15 mouse cellular contexts compared by ENCODE assay signal in genomic region chr2:71667746-71668145, GRCm38 (mm10).
DNase-seq lines count a peak whose midpoint lies in the region; ATAC-seq lines count a peak whose summit lies in the region.
"Had no signal": no experiment of that assay in that cellular context is flagged by ENCODE, and none has a peak within 500 bp of the region (broad histone marks: within the 10 kb centered on the region; RNA-seq: fewer than 3 reads in every experiment).

No protein-coding gene starts in this region.

- ATAC-seq in frontal cortex, adult (ENCODE audit: low TSS enrichment) = peak; percentile 89
- ATAC-seq: hindbrain, embryonic 16.5 days; midbrain, embryonic 16.5 days had no signal

- DNase-seq in frontal cortex, postnatal 25 days (ENCODE audit: low spot score in 2 of 2) = no peak
- DNase-seq in right cerebral cortex, adult 2 months (ENCODE audit: low spot score in 2 of 2) = peak; percentile 64
- no peak for DNase-seq in right cerebral cortex, postnatal 14 days
- DNase-seq in right cerebral cortex, postnatal 36 days (ENCODE audit: low spot score in 2 of 2) = peak; percentile 22 to 79
- DNase-seq in thymus, postnatal 4 days = peak; percentile 60
- DNase-seq in heart, postnatal 4 days = no peak
- DNase-seq in spleen, postnatal 10 days (ENCODE audit: low spot score in 2 of 2) = no peak
- DNase-seq: cerebellum, adult 2 months; gastrocnemius, postnatal 10 days; heart, postnatal 14 days; kidney, adult 18-20 months; liver, embryonic 13.5 days had no signal

Comparison
In these comparisons a context has a peak if more than half of its experiments do, and no peak if none do; other contexts are left out.
1. DNase-seq: peak in right cerebral cortex, adult 2 months (2 of 2), right cerebral cortex, postnatal 36 days (2 of 2) and thymus, postnatal 4 days (single experiment); none in frontal cortex, postnatal 25 days (0 of 2), right cerebral cortex, postnatal 14 days (single experiment), heart, postnatal 4 days (single experiment) and spleen, postnatal 10 days (0 of 2).